Mouse (Mus musculus): Measurements from ENCODE around the gene Plekhm2. TPM values are rescaled to one million over a fixed set of nuclear protein-coding genes. Genes with fewer than 3 reads are reported as not detected.

The Plekhm2 gene
- total RNA-seq, 2 experiments from 2014 or later: 90.7 to 91.7 TPM

DNA sequence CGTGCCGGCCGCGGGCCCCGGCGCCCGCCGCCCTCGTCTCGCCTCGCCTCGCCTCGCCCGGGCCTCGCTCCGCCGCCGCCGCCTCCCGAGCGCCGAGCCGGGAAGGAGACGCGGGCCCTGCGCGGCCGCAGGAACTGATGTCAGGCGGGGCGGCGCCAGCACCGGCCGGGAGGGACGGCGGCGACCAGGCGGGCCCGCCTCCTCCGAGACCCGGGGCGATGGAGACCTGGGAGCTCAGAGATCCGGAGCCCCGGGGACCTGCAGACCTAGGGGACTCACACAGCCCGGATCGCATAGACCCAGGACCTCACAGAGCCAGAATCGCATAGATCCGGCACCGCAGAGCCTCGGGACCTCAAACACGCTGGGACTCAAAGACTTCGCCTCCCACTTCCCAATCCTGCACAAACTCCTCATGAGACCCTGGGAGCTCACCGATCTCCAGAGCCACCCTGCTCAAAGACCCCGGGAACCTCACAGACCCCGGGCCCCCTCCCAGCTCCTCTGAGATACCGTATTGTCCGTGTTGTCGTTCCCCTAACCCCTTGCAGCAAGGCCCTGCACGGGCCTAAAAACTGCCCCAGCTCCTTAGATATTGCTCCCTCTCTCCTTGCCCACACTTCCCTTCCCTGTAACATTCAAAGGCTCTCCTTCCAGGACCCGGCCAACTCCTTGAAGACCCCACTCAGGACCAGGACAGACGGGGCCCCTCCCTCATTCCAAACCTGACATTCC is 521 bp downstream of the Plekhm2 start:
- intact Hi-C loops (cut with DNase I): no loop called here
- peak; percentile 76 to 82 for DNase-seq (ENCODE audit: low spot score in 2 of 2)

DNA sequence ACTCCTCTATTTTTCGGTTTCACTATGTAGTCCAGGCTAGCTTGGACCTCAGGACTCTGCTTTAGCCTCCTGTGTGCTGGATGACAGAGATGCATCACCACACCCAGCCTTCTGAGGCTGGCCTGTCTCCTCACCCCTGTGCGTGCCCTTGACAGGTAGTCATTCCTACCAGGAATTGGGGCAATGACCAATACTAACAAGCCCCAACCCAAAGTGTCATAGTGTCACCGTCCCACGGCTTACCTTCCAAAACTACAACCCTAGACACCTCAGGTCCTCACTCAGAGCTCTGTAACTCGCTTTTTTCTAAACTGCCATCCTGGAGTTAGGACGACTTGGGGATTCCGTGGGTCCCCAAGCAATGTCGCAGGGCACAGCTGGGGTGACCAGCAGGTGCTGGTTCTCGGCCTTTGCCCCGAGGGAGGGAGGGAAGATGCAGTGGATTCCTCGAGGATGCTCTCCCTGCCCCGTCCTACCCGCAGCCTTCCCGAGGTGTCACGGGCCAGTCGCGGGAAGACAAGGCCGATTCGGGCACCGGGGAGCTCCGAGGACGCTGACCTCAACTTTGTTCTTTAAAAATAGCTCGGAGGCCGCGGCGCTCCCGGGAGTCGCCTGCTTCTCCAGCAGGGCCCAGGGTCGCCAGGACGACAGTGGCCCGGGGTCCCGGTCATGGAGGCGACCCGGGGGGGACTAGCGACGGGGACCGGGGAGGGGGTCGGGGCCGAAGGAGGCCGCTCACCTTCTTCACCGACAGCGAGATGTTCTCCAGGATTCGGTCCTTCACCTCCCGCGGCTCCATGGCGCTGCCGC is 1.4 kb downstream of the Plekhm2 start:
- intact Hi-C loops (cut with DNase I): no loop called here
- DNase-seq (ENCODE audit: low spot score in 2 of 2): peak; percentile 14 to 46

DNA sequence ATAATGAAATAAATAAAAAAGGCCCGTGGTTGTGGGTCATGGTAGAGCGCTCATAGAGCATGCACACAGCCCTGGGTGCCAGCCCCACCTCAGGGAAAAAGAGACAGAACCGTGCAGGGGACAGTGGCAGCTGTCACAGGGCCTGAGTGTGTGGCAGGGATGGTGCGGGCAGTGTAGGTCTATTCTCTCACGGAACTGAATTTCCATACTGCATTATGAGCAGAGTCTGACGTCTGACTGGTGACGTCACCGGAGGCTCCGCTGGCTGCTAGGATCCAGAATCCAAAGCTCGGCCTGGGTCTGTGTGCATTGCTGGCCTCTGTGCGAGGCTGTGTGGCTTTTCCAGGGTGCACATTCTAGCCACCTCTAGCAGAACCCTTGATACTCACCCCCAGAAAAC is 3.8 kb downstream of the Plekhm2 start:
- DNase-seq (ENCODE audit: low spot score in 2 of 2): no peak
- intact Hi-C loops (cut with DNase I): no loop called here

- intact Hi-C loops (cut with DNase I): no loop called here
- no peak for DNase-seq (ENCODE audit: low spot score in 2 of 2)
Observed at GRCm38 (mm10) chr4:141659739-141660138, 5.0 kb downstream of the Plekhm2 start.

- intact Hi-C loops (cut with DNase I): no loop called here
- no peak for DNase-seq (ENCODE audit: low spot score in 2 of 2)
Observed at GRCm38 (mm10) chr4:141658846-141659484, 5.7 kb downstream of the Plekhm2 start.

DNA sequence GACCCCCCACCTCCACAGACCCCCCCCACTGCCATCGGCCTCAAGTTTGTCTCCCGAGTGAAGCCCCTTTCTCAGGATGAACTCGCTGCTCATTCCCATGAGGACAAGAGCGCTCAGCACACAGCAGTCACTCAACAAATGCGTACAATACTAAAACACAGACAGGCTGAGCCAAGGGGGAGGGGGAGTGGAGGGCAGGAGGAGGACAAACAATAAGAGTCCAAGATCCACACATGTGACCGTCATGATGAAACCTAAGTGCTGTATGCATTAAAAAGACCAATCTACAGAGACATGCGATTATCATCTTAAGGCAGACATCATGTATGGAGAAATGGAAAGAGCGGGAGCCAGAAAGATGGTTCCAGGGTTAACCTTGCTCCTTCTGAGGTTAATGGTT is 7.8 kb downstream of the Plekhm2 start:
- no peak for DNase-seq (ENCODE audit: low spot score in 2 of 2)
- intact Hi-C loops (cut with DNase I): no loop called here

- no peak for DNase-seq (ENCODE audit: low spot score in 2 of 2)
- intact Hi-C loops (cut with DNase I): no loop called here
Observed at GRCm38 (mm10) chr4:141655908-141656608, 8.6 kb downstream of the Plekhm2 start.

DNA sequence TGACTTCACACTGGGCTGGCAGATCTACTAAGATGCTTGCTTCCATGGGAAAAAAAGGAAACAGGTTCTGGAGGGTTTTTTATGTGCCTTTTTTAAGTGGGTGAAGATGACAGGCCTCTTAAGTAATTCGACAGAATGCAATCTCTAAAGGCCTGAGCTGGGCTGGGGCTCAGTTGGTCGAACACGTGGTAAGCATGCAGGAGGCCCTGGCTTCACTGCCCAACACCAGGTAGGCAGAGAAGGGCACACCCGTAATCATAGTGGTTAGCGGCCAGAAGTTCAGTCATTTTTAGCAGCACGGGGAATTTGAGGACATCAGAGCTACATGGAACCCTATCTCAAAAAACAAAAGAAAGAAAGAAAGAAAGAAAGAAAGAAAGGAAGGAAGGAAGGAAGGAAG is 10.2 kb downstream of the Plekhm2 start:
- intact Hi-C loops (cut with DNase I): no loop called here
- no peak for DNase-seq (ENCODE audit: low spot score in 2 of 2)

DNA sequence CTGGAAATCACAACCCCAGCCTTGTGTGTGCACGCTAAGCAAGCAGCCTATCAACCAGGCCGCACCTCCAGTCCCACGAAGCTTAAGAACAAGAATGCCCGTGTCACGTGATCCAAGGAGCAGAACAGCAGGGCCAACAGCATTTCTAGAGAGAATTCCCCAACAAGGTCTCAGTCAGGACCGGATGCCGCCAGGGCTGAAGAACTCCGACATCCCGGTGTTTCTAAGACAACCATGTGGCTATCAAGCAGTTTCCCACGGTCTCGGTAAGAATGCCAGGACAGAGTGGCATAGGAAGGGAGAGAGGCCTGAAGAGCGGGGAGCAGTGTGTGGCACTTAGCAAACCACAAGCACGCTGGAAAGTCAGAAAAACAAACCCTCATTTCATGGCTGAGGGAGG is 10.9 kb downstream of the Plekhm2 start:
- intact Hi-C loops (cut with DNase I): no loop called here
- no peak for DNase-seq (ENCODE audit: low spot score in 2 of 2)

DNA sequence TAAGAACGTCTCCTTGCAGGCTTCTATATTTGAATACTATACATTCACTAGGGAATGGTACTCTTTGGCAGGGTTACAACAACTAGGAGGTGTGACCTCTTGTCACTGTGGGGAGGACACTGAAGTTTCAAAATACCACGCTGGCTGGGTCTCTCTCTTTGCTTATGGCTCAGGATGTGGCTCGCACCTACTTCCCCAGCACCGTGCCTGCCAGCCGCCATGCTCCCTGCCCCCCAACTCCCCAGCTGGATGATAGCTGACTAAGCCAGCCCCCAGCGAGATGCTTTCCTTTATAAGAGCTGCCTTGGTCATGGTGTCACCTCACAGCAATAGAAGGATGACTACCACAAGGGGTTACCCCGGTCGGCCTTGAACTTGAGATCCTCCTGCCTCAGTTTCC is 11.7 kb downstream of the Plekhm2 start:
- intact Hi-C loops (cut with DNase I): no loop called here
- no peak for DNase-seq (ENCODE audit: low spot score in 2 of 2)

- intact Hi-C loops (cut with DNase I): no loop called here
- DNase-seq (ENCODE audit: low spot score in 2 of 2): no peak
Observed at GRCm38 (mm10) chr4:141651944-141652343, 12.8 kb downstream of the Plekhm2 start.

DNA sequence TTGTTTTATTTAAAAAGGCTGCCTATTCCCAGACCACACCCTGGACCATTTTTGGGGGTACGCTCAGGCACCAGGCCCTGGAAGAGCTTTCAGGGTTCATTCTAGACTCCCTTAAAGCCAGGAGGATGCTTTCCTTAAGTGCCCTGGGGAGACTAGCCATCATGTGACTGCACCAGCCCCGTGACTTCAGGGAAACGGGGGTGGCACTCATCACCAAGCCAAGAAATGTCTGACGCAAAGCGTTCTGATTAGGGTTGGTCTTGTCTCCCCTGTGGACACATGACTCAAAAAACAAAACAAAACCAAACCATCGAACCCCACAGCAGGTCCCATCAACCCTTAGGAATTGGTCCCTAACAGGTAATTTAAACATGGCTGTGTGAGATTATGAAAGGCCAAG is 13.4 kb downstream of the Plekhm2 start:
- DNase-seq (ENCODE audit: low spot score in 2 of 2): no peak
- intact Hi-C loops (cut with DNase I): no loop called here

GRCm38 (mm10) chr4:141649244-141649643 is 15.5 kb downstream of the Plekhm2 start:
- DNase-seq (ENCODE audit: low spot score in 2 of 2): no peak
- intact Hi-C loops (cut with DNase I): no loop called here

GRCm38 (mm10) chr4:141648262-141648661 is 16.4 kb downstream of the Plekhm2 start:
- no peak for DNase-seq (ENCODE audit: low spot score in 2 of 2)
- intact Hi-C loops (cut with DNase I): no loop called here

GRCm38 (mm10) chr4:141647187-141647586 is 17.5 kb downstream of the Plekhm2 start:
- no peak for DNase-seq (ENCODE audit: low spot score in 2 of 2)
- intact Hi-C loops (cut with DNase I): no loop called here

- intact Hi-C loops (cut with DNase I): no loop called here
- no peak for DNase-seq (ENCODE audit: low spot score in 2 of 2)
Observed at GRCm38 (mm10) chr4:141645988-141646387, 18.7 kb downstream of the Plekhm2 start.

- intact Hi-C loops (cut with DNase I): no loop called here
- DNase-seq (ENCODE audit: low spot score in 2 of 2): peak in 1 of 2 experiments; percentile 49
Observed at GRCm38 (mm10) chr4:141643118-141643855, 21.4 kb downstream of the Plekhm2 start.

- DNase-seq (ENCODE audit: low spot score in 2 of 2): no peak
- intact Hi-C loops (cut with DNase I): no loop called here
Observed at GRCm38 (mm10) chr4:141641961-141642811, 22.5 kb downstream of the Plekhm2 start.

Measured in left cerebral cortex, postnatal 36 days (tissue).